Mouse (Mus musculus) stomach, postnatal 0 days (tissue): ENCODE measurements around the gene Ogg1.

ENCODE experiments used
- CTCF ChIP-seq: IDR thresholded peaks from 2 replicates; pipeline ENCODE4 v1.5.1; 2016; ENCODE audit warnings: antibody characterized with exemption, low read depth, mild to moderate bottlenecking, moderate library complexity
- EP300 ChIP-seq: optimal IDR thresholded peaks from 2 replicates; pipeline ENCODE3; 2016; ENCODE audit warnings: antibody characterized with exemption

- no peak for TF ChIP-seq CTCF
- no peak for TF ChIP-seq EP300
Observed at GRCm38 (mm10) chr6:113287236-113287635, 39.5 kb upstream of the Ogg1 start.
